Mouse (Mus musculus): ENCODE results near the gene Usp3.
A peak's percentile ranks its signal among the peaks of the same experiment; 100 is the strongest.

Gene Usp3

DNA sequence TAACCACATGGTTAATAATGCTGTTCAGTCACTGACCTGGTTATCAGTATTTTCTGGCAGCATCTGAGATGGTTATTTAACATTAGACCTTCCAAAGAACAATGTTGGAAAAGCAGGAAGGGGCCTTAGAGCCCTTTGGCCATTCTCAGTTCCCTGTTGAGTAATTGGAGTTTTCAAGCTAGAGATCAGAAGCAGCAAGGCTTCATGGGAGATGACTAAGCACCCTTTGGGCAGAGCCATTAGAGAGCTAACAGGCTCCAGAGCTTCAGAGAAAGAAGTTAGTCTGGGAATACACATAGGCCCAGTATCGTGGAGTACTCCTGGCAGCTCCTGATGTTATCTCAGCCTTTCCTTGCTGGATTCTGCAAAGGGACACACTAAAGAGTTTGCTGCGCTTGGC, 8.1 kb upstream of the Usp3 start:
- DNase-seq: peak; percentile 6

DNA sequence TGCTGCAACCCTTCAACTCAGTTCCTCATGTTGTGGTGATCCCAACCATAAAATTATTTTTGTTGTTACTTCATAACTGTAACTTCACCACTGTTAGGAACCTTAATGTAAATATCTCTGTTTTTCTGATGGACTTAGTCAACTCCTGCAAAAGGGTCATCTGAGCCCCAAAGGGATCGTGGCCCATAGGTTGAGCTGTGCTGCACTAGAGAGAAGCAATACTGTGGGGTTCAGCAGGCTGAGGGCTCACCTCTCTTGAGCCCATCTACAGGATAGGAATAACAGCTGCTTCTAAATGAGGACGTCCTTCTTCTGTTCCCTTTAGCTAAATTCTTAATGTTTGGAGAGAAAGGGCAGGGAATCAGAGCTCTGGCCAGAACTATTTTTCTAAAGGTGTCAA, 7.6 kb upstream of the Usp3 start:
- peak; percentile 35 for DNase-seq

DNA sequence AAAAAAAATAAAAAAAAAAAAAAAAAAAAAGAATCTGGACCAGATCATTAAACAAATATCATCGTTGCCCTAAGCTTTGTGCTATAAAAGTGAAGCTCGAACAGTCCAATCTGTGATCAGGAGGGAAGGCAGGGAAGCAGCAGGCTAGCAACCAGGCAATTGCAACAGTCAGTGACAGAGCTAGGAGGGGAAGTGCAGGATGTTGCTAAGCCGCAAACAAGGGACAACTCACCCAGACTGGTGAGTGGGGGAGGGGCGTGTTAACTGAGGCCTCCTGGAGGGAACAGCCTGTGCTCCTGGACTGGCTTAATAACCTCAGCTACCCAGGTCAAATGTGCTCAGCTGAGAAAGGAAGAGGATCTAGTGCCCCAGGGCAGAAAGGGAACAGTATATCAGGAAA, 6.6 kb upstream of the Usp3 start:
- DNase-seq: peak; percentile 92

DNA sequence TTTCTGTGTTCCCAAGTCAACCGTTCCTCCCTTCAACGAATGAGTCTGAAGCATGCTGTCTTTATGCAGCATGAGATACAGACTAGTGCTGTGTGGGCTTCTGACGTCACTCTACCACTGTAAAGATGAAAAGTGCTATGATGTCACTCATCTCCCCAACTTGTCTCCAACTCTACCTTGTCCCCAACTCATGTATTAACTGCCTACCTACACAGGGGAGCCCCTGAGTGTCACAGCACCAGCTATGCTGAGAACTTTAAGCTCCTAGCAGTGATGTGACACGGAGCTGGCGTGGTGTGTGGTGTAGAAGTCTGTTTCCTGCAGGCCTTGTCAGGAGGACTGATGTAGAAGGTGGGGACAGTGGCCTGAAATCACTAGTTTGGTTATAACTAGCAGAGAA, 5.7 kb upstream of the Usp3 start:
- peak; percentile 57 for DNase-seq

DNA sequence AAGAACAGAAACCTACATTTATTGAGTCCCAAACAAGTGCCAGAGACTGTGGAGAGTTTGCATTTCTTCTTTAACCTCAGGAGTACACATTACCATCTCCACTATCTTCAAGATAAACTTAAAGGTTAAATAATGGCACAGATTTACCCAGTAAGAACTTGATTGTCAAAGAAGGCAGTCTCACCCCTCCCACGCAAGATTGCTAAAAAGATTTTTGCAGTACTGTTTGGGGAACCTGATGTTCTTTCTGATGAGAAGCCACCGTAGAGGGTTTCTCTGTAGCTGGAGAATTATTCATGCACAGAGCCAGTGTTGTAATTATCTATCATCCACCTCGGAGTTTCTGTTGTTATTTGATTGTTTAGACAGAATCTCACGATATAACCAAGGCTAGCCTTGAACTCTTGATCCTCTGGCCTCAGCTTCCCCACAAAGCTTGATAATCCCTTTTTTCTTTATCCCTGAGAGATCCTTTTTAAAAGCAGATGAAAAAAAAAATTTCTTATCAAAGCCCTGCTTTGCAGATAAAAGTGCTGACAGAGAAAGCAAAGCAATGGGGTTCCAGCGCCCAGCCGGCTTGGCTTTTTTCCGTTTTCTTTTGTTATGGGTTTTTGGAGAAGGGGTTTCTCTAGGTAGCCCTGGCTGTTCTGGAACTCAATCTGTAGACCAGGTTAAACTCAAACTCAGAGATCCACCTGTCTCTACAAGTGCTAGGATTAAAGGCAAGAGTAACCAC, 4.7 kb upstream of the Usp3 start:
- DNase-seq: peak; percentile 16

DNA sequence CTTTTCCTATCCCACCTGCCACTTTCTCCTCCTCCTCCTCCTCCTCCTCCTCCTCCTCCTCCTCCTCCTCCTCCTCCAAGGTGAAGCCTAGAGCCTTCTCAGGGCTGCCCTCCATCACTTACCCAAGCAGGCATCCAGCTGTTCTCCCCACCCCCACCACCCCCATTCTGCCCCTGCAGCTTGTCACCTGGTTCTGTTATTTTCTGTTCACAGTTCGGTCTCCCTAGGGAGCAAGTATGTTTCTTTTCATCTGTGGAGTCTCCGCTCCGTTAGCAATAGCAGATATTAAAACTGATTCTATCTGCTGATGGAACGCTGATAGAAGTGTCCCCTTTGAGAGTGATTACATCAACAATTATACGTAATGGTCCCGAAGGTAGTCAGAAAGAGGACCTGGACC, 4.1 kb upstream of the Usp3 start:
- DNase-seq: peak; percentile 26

DNA sequence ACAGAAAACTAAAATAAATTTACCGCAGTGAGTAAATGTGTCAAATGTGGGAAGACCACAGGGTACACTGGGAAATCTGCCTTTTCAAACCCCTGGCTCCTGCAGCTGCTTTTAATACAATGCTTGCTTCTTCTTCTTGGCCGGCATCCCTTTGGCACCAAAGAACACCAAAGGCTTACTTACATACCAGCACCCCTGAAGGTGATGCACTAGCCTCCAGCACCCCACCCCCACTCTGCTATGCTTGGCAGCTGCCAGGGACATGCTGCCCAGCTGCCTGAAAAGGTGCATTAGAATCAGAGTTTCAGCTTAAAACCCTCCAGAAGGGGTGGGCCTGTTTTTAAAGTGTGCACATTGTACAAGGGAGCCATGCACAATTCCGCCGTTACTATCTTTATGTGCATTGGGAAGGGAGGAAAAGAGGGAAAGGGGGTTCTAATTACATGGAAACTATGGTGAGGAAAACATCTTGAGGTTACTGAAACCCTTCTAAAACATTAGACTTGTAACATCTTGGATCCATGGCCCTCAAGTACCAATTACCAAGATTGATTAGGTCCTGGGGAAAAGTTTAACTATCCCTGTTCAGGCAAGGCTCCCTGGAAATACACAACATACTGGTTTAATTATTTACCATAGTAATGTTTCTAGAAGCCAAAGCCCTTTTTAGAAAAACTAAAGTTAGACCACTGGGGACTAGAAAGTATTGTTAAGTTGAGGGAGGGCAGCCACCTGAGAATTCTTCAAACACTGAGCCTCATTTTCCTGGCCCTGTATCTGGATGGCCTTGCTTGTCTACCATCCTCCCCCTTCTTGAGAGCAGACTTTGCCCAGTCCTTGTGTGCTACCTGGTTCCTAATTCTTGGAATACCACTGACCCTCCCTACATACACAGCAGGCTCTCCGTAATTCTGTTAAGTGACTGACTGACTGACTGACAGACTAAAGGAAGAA, 3.1 kb upstream of the Usp3 start:
- DNase-seq: peak; percentile 86

DNA sequence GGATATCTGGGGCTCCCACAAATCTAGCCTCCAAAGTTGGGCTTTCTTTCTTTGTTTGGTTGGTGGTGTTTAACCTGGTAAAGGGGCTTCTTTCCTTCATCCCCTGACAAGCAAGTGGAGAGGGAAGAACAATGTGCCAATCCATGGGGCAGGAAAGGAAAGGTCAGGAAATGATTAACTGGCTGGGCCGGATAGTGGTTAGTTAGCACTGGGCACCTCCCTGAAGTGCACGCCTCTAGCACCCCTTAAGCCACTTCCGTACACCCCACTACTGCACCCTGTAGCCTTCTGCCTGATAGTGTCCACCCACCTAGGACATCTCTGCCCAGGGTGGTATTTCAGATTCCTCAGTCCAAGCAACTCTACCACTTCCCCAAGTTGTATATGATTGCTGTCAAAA, 1.1 kb upstream of the Usp3 start:
- DNase-seq: no peak

DNA sequence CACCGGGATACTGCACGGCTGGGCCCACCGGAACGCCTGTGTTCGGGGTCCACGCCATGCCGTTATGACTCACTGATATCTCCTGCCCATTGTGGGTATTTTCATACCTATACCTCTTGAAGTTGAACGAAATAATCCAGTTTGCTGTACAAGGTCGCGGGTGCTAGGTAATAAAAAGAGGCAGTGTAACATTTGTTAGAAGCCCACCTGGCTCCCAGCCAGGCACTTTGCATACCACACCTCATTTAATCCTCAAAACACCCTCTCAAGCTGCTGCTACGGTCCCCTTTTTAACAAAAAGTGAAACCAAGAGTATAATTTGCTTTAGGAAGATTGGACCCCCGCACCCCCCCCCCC, 649 bp upstream of the Usp3 start:
- DNase-seq: no peak

DNA sequence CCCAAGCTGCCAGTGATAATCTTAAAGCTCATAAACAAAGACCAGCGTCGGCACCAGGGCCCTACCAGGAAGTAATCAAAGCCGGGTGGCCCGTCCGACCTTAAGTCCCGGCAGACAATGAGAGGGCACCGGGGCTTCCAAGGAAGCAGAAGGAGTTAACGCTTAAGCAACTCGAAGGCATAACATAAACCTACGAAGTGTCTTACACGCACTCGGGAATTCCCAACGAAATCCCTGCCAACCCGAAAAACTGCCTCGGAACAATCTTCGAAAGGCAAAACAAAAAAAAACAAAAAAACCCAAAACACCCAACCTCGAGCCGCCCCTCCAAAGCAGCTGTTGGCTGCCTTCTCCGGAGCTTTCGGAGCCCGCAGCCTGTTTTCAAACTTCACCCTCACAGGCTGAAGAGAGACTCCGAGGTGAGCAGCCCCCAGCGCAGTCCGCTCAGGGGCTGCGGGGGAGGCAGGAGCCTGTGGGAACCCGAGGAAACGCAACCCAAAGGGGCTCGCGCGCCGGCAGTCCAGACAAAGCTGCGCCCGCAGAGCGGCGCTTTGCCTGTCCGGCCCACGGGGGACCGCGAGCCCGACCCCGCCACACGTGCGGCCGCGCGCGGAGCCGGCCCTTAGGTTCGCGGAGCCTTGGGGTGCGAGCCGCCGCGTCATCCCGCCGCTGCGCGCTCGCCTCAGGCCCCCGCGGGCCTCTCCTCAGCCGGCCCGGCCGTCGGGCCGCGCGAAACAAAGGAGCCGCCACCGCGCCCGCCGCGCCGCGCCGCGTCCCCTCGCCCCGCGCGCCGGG, 894 bp downstream of the Usp3 start:
- peak; percentile 73 for DNase-seq

DNA sequence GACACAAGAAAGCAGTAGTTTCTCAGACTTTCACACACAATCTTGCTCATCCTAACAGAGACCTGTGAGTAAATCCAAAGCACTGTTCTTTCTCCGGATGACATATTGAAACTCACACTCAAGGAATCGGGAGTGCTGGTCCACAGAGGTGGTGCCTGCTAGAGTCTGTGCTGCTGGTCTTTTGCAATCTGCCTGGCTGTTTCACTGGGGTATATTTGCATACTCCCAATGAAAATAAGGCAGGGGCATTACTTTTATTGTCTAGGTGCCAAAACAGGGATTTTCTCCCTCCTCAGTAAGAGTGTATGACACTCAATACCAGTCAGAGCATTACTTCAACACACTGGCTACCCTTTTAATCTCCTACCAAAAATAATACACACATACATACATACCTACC, 2.9 kb downstream of the Usp3 start:
- no peak for DNase-seq

DNA sequence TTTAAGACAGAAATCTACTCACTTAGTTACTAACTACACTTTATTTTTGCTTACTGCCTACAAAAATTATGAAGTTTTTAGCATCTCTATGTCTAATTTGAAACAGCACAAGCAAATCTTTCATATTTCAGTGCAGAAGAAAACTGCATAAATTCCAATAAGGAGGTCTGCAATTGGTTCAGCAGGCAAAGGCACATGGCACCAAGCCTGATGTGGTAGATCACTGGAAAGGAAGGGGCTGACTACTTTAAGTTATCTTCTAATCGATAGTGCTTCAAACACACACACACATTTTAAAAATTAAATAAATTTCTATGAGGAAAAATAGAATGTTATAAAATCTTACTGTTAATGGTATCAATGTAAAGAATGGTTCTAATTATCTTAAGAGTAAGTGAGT, 5.9 kb downstream of the Usp3 start:
- DNase-seq: no peak

DNA sequence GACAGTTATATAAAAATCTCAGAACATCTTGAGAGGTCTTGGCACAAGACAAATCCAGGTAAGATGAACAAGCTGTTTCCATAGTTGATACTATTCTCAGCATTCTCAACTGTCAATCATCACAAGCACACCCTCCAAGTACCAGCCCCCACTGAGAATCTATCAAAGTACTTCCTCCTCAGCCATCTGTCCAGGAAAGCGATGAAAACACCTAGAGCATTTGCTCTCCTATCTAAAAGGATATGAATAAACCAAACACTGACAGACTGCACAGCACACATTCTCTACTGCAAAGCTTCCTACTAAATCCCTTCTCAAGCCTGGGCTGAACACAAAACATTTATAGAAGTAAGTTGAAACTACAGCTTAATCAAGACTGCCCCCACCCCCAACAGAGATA, 6.4 kb downstream of the Usp3 start:
- no peak for DNase-seq

DNA sequence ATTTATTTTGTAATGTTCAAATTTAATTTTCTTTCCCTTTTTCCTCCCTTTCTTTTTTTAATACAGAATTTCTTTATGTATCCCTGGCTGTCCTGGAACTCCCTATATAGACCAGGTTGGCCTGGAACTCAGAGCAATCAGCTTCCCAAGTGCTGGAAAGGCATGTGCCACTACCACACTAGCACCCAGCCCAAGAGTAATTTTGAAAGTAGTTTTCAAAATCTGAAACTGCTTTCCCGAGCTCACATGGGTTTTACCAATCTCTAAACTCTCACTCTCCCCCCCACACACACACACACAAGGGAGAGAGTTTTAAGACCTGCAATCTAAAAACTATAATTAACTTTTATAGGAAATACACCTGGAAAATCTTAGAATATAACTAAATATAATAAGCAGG, 7.8 kb downstream of the Usp3 start:
- no peak for DNase-seq

DNA sequence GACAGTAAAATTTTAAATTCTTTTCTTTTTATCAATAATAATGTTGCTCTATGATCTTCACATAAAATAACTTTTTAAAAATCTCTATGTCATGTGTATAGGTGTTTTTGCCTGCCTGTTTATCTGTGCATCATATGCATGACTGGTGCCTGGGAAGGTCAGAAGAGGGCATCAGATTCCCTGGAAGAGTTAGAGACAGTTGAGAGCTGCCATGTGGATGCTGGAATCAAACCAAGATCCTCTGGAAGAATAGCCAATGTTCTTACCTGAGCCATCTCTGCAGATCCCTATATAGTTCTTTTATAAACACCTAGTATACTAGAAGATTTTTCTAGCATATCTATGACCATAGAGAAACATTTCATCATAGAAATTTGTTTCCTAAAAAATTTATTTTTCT, 8.8 kb downstream of the Usp3 start:
- DNase-seq: no peak

DNA sequence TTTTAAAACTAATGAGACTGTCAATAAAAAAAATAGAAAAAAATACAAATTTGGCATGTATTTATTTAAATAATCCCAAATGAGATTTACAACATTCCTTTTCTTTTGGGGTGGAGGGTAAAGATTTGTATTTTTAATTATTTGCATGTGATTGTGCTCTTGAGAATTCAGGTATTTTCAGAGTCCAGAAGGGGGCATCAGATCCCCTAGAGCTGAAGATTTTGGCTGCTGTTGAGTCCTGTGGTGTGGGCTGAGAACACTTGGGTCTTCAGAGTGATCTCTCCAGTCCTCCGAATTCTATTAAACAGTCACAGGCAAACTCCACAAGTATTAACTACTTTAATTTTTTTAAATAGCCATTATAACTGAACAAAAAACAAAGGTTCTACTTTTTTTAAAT, 9.7 kb downstream of the Usp3 start:
- no peak for DNase-seq

DNA sequence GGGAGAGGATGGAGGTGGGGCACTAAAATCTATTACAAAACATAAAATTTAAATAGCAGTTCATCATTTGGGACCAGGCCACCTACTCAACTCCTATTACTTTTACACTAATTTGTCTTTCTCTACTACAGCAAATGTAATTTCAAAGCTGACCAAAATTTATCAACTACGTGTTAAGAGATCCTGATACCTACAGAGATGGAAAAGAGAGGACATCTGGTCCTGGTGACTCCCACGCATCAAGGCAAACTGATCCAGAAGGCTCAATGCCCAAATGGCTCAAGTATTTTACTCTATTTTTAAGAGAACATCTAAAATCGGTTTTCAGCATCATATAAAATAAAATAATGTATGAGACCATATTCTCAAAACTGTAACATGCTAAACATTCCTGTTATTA, 11.2 kb downstream of the Usp3 start:
- DNase-seq: no peak

DNA sequence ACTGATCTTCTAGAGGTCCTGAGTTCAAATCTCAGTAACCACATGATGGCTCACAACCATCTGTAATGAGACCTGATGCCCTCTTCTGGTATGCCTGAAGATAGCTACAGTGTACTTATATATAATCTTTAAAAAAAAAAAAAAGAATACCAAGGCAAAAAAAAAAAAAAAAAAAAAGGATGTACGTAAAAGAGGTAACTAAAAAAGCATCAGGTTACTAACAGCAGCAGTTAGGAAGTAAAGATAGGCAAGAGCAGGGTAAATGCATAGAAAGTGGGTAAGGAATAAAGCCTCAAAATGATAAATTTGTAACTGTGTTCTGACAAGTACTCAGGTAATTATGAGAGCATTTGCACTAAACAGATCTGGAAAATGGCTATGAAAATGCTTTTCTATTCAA, 12.2 kb downstream of the Usp3 start:
- DNase-seq: no peak

DNA sequence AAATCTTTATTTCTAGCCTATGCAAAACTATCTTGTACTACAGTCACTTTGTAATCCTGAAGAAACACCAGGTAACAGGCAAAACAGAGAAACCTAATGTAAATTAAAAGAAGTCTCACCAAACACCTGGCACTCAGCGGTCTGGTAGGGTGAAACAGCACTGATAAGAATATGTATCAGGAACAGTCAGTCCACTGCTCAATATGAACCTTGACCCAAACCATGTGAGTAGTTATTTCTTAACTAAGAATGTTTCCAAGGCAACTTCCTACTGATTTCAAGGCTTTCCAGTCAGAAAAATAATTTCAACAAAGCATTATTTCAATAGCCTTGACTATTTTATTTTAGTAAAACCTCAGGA, 17.1 kb downstream of the Usp3 start:
- DNase-seq: no peak

DNA sequence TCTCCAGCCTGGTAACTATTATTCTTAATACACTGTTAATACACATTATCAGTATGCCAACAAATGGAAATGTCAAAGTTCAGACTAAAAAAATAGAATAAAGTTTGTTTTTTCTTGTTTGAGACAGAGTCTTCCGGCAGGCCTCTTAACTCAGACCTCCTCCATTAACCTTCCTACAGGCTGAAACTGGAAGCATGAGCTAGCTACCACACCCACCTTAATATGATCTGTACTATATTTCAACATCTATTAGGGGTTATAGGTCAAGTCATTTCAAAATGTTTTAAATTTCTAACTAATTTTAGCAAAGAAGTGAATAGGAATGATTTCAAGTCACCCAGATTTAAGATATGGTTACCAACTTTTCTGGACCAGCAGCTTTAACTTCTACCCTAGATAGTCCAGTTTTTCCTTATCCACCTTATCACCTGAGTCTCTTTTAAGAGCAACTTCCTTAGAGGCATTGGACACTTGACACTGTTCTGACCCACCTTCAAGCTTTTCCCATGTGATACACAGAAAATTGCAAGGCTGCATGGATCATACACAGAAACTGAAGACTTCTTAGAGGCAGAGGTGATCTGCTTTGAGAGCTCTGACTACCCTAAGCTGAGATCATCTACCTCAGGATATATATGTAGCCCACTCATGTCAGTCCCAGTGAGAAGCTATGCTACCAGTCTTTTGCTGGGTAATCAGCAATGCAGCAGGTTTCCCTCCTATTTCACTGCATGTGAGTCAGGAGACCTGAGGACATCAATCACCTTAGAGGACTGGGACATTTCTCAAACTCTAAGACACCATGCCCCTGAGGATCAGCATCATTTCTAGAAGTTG, 17.7 kb downstream of the Usp3 start:
- DNase-seq: no peak

DNA sequence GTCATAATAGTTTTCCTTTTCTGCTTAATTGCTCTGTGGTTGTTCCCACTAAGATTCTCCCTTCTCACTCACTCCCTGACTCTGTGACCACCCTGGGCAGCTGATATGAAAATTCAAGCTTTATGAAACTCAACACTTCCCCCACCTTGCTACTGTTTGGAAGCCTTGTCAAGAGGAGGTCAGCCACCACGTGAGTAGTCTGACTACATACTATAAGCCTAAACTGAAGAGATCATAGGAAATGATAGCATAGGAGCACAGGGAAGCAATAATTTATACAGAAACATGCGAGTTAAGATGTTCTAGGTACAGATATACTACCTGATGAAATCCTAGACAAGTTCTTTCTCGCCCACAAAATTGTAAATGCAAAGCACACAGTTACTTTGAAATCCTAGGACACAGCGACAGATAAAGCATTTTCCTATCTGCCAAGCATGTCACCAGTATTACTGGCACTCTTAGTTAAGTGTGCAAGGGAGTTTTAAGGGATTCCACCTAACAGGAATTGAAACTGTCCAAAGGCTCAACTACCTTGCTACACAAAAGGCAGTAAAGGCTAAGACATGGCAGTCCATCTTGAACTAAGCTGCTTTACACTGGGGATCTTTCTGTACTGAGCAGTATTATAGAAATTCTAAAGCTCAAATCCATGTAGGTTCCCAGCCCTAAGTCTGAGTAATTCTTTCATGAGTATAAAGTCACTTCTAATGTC, 20.8 kb downstream of the Usp3 start:
- no peak for DNase-seq

DNA sequence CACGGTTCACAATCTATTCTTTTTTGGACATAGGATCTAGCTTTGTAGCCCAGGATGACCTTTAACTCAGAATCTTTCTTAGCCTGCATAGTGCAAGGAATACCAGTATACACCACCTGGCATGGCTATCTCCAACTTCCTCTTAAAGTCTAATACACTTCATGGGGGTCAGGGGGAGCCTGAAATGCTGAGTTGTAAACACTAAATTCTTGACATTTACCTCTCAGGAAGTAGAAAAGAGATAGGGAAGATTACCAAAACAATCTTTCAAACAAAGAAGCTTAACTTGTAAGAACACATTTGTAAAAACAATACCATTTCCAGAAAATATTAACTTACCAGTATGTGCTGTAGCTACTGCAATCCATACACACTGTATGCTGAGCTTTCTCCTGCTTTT, 30.7 kb downstream of the Usp3 start:
- DNase-seq: no peak

Data from thymus, postnatal 4 days (tissue).